Mouse (Mus musculus): ENCODE results near the gene Cbx7.
"Not testable (repeated sequence)": the region's sequence is repeated elsewhere in the genome, so short reads cannot be mapped to it uniquely, and the experiment has no call there.

The Cbx7 gene

GRCm38 (mm10) chr15:79946790-79947189 lies 24.1 kb downstream of the Cbx7 start:
- peak; percentile 53 for DNase-seq

GRCm38 (mm10) chr15:79946022-79946421 lies 24.9 kb downstream of the Cbx7 start:
- peak; percentile 89 for DNase-seq

DNA sequence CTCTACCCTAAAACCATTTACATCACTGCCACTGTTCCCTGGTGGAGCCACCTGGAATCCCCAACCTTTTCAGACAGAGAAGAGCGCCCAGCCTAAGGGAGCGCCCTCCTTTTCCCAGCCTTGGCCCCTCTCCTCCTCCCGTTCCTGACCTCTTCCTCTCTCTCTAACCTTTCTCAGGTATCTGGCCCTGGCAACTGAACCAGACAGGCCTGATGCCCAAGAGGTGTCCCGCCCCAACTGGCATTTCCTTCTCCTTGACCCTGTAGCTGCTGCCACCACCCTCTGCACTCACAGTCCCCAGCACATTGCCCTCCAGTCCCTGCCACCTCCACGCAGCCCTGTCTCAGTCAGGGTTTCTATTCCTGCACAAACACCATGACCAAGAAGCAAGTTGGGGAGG lies 26.0 kb downstream of the Cbx7 start:
- no peak for DNase-seq

DNA sequence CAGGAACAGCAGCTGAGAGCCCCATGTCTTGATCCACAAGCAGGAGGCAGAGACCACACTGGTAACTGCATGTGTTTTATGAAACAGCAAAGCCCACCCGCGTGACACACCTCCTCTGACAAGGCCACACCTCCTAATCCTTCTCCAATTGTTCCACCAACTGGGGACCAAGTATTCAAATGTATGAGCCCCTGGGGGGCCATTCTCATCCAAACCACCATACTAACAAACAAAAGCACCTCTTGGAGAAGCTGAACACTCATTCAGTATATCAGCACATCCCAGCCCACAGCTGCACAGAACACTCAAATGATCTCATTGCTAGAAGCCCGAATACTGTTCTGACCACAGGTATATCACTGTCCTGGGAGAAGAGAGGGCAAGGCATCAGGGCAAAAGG lies 27.3 kb downstream of the Cbx7 start:
- DNase-seq: no peak

- DNase-seq: no peak
Measured at GRCm38 (mm10) chr15:79942541-79942940, 28.4 kb downstream of the Cbx7 start.

DNA sequence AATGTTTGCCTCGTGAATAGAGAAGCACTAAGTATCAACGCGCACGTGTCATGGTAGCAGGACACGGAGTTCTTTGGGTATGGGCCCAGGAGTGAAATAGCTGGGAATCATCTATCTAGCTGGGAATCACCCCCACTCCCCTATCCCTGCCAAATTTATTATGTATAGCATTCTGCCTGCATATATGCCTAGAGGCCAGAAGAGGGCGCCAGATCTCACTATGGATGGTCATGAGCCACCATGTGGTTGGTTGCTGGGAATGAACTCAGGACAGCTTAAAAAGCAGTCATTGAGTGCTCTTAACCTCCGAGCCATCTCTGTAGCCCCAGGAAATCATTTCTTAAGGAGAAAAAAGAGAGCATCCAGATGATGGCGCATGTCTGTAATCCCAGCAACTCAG lies 30.0 kb downstream of the Cbx7 start:
- peak; percentile 76 for DNase-seq

DNA sequence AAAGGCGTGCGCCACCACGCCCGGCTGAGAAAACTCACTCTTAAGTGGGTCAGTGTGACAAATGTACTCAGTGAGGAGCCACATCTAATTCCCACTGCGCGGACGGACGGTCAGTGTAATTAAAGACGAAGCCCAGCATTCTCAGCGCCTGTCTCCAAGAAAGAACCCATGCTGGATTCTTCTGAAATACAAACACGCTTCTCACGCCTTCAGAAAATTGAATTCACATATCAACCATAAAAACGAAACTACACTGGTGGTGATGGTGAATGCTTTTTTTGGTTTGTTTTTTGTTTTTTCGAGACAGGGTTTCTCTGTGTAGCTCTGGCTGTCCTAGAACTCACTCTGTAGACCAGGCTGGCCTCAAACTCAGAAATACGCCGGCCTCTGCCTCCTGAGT lies 31.0 kb downstream of the Cbx7 start:
- no peak for DNase-seq

GRCm38 (mm10) chr15:79939501-79939900 lies 31.4 kb downstream of the Cbx7 start:
- not testable (repeated sequence) for DNase-seq

DNA sequence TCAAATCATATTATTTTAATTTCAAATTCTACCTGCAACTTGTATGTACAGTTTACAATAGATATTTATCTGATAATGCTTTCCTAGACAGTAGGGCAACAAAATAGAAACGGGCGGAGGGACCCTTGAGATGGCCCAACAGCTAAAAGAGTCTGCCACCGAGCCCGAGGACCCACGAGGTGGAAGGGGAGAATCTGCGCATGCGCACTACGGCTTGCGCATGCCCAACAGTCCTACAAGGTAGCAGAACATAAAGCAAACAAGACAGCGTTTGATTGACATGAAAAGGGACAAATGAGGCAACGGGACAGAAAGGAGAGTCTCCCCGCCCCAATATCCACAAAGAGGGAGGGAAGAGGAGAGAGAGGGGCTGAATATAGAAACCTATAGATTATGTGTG lies 31.9 kb downstream of the Cbx7 start:
- no peak for DNase-seq

DNA sequence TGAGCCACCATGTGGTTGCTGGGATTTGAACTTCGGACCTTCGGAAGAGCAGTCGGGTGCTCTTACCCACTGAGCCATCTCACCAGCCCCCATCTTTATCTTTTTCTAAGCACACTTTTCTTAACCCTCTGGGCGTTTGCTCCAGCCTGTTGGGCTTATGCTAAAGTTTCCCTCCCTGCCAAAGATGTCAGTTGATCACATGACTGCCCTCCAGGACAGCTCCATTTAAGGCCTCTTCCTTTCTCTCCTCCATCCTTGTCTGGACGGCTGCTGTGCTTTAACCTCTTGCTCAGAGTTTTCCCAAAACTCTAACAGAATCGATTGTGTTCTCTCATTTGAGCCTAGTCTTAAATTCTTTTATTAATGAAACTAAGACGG lies 34.6 kb downstream of the Cbx7 start:
- DNase-seq: no peak

GRCm38 (mm10) chr15:79935654-79936373 lies 35.1 kb downstream of the Cbx7 start:
- DNase-seq: no peak

DNA sequence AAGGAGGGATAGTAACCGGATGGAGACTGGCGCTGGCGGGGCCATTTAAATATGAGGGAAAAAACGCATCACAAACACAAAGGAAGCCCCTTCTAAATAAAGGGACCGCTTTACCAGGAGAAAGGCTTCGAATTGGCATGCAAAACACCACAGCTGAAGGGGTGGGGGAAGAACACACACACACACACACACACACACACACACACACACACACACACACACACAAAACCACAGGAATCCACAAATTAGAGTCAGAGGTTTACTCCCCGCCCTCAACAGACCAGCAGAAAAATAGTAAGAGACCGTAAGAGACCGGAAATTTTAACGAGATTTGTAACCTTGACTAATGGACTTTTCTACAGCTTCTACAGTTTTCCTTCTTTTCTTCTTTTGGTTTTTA lies 36.1 kb downstream of the Cbx7 start:
- DNase-seq: no peak

DNA sequence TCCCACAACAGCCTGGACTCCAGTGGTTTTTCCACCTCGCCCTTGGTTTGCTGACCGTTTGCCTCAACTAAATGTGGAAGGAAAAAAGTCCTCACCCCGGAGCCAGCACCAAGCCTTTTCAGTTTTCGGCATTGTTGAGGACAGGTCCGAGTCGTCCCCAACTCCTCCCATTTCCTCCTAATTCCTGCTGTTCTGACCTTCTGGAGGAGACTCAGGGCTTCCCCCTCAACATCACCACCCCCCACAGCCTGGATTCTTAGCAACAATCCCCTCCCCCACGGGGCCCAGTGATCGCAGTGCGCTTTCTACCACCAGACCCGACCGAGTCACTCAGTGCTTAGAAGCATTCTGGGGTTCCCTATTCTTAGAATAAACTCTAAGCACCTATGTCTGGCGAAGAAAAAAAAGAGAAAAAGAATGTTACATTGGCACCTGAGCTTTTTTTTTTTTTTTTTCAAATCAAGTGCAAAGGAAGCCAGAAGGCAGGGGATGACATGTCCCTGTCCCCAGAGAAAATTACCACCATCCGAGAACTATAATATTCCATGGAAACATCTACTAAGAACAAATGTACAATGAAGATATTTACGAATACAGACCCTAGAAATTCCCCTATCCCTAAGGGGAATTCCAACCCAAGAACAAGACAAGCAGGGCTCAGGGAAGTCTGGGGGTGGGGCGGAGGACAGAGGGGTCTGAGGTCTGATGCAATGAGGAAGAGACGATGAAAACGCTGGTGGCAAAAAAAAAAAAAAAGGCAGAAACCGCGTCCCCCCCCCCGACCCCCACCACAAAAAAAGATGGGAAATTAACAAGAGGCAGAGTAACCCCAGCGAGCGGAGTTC lies 37.0 kb downstream of the Cbx7 start:
- no peak for DNase-seq

- DNase-seq: no peak
Measured at GRCm38 (mm10) chr15:79933052-79933669, 37.8 kb downstream of the Cbx7 start.

- DNase-seq: peak; percentile 93
Measured at GRCm38 (mm10) chr15:79932323-79932987, 38.5 kb downstream of the Cbx7 start.

DNA sequence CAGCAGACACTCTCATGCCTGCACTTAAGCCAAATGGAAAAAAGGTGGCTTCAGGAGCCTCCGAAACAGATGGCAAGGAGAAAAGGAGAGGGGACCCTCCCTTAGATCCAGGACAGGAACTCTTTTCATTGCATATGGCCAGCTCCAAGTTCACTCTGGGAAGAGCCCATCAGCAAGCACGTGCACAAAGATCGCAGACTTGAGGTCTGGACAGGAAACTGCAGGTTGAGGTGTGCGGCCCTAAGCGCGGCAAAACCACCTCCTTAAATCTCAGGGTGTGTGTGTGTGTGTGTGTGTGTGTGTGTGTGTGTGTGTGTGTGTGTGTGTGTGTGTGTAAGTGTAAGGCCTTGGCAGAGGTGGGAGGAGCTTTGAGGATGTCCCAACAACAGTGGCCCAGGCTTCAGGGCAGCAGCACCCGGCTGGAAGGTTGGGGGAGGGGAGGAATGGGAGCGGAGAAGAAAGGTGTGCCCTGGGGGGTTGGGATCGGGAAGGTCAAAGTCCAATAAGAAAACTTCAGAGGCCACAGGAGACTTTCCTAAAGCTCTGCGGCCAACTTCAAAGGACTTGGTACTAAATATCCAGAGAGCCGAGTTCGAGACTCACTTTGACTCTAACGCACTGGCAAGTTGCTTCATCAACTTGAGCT lies 39.3 kb downstream of the Cbx7 start:
- DNase-seq: no peak

GRCm38 (mm10) chr15:79929734-79930133 lies 41.2 kb downstream of the Cbx7 start:
- no peak for DNase-seq

DNA sequence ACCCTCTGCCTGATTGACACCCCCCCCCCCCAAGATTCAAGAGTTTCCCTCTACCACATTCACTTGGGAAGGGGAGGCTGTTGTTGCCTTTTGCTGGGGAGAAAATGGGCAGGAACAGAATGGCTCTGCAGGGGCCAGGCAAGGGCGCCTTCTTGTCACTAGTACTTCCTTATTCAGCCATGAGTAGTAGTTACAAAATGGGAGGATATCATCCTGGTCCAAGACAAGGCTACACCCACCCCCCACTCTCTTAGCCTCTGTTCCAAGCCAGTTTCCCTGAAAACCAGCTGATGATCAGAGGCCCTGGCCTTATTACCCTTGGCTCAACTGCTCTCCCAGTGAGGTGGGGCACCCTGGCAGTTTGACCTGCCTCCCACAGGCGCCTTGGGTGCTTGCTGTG lies 42.2 kb downstream of the Cbx7 start:
- DNase-seq: no peak

DNA sequence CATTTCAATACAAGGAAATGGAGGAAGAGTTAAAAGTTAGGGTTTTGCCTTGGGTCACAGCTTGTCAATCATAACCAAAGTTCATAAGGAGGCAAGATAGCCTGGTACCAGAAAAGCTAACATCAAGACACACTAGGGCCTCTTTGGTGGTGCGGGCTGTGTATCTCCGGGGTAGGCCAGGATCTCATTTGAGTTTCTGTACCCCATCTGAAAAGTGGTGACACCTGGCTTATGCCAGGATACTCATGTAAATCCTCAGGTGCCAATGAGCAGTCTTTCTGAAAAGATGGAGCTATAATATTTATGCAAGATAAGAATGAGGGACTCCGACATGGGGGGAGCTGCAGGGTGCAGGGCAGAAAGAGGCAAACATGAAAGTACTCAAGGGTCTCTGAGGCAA lies 42.6 kb downstream of the Cbx7 start:
- no peak for DNase-seq

DNA sequence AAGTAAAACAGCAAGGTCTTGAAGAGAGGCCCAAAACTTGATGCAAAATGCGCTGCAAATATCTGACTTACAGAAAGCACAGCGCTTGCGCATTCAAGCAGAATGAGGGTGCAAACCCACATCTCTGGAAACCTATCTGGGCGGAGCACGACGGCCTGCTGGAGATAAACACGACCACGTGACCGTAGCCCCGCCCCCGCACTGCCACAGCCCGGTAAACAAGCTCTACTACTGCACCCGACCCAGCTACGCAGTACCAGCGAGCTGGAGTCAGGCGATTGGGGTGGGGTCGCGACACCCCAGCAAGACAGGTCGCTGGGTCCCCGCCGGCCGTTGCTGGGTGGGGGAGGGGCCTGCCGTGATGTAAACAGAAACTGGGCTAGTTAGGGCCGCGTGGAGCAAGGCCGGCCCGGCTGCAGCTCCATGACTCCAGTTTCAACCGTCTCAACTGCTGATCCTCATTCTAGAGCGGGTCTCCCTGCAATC lies 43.2 kb downstream of the Cbx7 start:
- DNase-seq: peak; percentile 91

GRCm38 (mm10) chr15:79926856-79927416 lies 44.0 kb downstream of the Cbx7 start:
- no peak for DNase-seq

DNA sequence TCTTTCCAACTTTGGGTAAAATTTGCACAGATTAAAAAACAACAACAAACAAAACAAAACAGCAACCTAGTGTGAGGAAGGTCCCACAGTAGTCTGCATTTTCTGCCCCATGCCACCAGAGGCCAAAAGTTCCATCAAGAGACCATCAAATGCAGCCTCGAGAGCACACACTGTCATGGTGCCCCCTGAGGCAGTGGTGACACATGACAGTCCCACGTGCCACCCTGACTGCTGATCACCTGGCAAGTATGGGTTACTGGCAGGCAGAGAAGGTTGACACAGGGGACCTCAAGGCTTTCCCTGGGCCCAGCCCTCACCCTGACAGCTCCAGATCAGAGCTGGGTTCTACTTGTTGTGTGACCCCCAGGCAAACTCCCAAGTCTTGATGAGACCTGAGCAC lies 51.1 kb downstream of the Cbx7 start:
- DNase-seq: no peak

Data from retina, postnatal 1 day (tissue).